Mouse (Mus musculus) layer of hippocampus, postnatal 10 days (tissue): Measurements from ENCODE around the gene 4932415D10Rik. TPM values are rescaled to one million over a fixed set of nuclear protein-coding genes. Genes with fewer than 3 reads are reported as not detected.

Experiments used
- DNase-seq, 2 experiments: peaks; one replicate each; pipeline ENCODE4 v3.0.0; 2021; ENCODE audit warnings: low spot score in 2 of 2
- long read RNA-seq: library from polyadenylated mRNA; stranded (forward); transcript quantifications from one replicate; pipeline ENCODE4 v2.0.0, GENCODE M21; 2023
- total RNA-seq, 2 experiments: library from RNA; stranded (reverse); gene quantifications; 2 replicates each; pipeline ENCODE4 v1.2.3; 2021

The 4932415D10Rik gene
- under 1 TPM; 0.02 TPM for total RNA-seq
- long read RNA-seq = 0 reads

- DNase-seq = no peak
Measured at GRCm38 (mm10) chr10:82316482-82316881, at the start of gene 4932415D10Rik. Gene 4932415D10Rik (minus strand): TSS chr10:82316582.

- DNase-seq = no peak
Measured at GRCm38 (mm10) chr10:82361911-82362310, 45.5 kb upstream of the 4932415D10Rik start.

DNA sequence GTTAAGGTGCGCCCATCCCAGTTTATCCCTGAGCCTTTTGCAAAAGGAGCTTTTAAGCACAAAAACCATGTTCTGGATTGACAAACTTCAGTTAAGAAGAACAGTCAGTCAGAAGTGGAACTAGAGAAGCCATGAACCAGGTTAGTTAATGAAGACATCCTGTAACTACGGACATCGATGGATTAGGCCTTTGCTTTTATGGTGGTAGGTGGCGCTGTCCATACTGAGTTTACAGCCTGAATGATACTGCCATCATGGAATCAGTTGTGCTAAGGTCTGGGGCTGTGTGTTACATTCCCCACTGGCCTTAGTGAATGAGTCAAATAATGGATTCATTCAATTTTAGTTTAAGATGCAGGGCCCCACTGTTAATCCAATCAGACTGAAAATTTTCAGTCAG lies 39.0 kb upstream of the 4932415D10Rik start:
- no peak for DNase-seq

DNA sequence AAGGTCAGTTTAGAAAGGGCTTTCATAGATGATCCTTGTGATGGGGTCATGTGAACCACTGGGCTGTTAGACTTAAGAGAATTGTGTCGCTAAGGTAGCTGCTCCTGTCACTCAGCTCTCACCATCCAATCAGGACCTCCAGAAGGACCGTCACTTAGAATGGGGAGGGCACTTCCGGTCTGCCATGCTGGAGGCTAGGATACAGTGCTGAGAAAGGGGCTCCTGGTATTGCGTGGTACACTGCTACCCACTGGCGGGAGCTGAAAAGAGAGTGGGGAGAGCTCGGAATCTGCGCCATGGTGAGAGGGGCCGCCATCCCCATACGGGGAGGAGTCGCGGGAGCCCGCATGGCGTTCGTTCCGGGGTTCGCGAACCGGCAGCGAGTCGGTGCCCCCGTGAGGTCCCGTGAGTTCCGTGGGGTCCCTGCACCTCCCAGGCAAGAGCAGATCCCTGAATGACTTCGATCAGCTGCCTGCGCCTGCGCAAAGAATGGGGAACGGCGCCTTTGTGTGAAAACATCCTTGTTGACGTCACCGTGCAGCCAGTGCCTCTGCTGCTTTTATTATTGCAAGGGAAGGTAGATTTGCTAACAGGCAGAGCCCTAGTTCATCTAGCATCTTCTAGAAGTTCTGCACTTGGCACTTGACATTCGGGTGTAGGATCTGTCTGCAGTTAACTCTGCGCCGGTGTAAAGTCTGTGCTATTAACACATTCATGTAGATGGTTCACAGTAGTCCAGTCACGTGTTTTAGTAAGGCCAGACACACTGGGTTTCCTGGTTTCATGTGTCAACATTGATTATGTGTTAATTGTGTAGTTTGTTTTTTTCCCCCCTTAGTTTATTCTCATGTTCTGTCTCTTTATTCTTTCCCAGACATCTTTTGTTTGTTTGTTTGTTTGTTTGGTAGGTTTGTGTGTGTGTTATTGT lies 38.0 kb upstream of the 4932415D10Rik start, which contains the start of gene Gm4924:
TSS of gene Gm4924 (plus strand) at position 173 of the 928 bp plus-strand sequence.
- peak; percentile 82 to 87 for DNase-seq

DNA sequence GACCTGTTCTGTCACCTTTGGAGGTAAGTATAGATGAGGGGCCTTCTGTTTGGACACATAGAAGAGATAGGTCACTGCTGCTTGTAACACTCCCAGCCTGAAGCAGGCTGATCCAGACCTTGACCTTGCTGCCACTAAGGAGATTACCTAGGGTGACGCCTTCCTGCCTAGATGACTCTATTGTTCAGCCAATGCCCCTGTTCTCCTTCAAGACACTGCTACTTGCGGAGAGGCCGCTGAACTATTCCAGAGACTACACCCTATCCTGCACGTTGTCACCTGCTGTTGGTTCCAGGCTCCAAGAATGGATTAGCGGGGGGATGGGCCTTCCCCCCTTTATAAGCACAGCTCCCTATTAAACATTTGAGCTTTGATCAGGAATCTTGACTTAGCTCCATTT lies 13.4 kb upstream of the 4932415D10Rik start:
- DNase-seq = no peak

DNA sequence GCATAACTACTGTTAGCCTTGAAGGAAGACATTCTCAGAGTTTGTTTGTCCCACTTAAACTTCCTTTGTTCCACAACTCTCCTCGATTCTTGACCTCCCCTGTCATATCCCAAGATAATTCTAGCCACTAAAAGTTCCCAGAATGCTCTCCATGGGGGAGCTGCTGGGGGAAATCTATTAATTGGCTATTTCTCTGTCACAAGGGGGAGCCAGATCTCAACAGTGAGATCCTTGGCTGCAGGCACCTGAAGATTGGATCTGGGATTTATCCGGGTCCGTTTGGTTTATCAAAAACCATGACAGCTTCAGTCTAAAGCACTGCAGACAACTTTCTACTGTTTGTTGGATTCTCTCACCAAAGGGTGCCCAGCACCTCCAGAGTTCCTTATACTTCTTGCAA lies 3.8 kb upstream of the 4932415D10Rik start:
- no peak for DNase-seq

- no peak for DNase-seq
Measured at GRCm38 (mm10) chr10:82296440-82296839, 19.9 kb downstream of the 4932415D10Rik start.

- DNase-seq = no peak
Measured at GRCm38 (mm10) chr10:82257331-82257730, 59.1 kb downstream of the 4932415D10Rik start.

DNA sequence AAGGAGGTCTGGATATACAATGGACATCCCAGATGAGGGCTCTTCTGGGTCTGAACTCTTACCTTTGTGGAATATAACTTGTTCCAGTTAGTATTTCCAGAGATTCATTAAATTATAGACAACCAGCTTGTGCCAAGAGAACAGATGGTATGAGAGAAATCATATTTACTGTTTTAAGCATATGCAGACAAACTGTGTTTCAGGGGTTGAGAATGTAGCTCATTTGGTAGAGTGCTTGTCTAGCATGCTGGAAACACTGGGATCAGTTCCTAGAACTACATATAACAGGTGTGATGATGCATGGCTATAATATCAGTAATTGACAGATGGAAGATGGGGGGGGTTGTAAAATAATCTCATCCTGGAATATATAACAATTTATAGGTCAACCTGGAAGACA lies 71.4 kb downstream of the 4932415D10Rik start:
- DNase-seq = no peak

DNA sequence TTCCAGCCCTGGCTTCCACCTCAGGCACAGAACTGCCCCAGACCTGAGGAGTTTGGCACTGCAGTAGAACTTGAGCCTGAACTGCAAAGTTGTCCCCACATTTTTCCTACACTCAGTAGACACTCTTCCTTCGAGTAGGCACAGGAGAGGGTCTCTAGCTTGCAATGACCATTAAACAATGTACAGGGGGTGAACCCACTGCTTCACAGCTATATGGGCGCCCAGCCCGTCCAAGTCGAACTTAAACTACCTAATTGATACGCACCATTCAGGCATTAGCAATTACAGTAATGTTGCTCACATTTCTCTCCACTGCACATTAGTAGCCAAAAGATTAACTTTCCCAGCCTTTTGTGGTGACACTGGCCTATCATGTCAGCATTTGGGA lies 75.0 kb downstream of the 4932415D10Rik start:
- DNase-seq = no peak

DNA sequence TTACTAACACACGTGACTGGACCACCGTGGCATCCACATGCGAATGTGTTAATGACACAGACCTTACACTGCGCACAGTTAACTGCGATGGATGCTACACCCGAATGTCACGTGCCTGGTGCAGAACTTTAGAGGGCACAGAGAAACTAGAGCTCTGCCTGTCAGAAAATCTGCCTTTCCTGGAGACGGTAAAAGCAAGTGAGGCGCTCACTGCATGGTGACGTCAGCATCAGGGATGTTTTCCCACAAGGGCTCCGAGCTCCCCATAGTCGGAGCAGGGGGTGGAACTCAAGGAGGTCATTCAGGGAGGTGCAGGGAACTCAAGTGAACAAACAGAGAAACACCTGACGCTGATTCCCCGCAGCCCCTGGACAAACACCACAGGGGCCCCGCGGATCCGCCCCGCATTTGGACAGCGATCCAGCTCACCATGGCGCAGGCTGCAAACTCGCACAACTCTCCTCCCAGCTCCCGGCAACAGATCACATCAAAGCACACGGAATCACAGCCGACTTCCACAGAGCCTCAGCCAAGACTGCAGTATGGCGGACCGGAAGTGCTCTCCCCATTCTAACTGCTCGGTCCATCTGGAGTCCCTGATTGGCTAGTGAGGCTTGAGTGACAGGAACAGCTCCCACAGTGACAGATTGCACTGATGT lies 75.5 kb downstream of the 4932415D10Rik start, which contains the start of gene Zfp938:
TSS of gene Zfp938 (minus strand) at position 539 of the 659 bp plus-strand sequence.
- peak; percentile 72 to 79 for DNase-seq

Other genes with a start within 250 kb of the 4932415D10Rik start
- gene BC024063, start 233.2 kb downstream of the 4932415D10Rik start, total RNA-seq = 1 to 10 TPM; 5.3 to 6.9 TPM
- 10 to 100 TPM; 11.8 to 12.4 TPM for gene AU041133, start 188.6 kb downstream of the 4932415D10Rik start, total RNA-seq
- 10 to 100 TPM; 24.8 to 24.9 TPM for gene Zfp938, start 75.3 kb downstream of the 4932415D10Rik start, total RNA-seq
- gene Gm4924, start 37.7 kb upstream of the 4932415D10Rik start, total RNA-seq = 1 to 10 TPM; 7.9 to 9.3 TPM
- not detected for gene Gm1553, start 176.0 kb upstream of the 4932415D10Rik start, total RNA-seq